Comparison of ENCODE assay signal across 12 mouse cellular contexts in genomic region chr19:47255919-47256318, GRCm38 (mm10).
"Had no signal": no experiment of that assay in that cellular context is flagged by ENCODE, and none has a peak within 500 bp of the region (broad histone marks: within the 10 kb centered on the region; RNA-seq: fewer than 3 reads in every experiment).

No protein-coding gene starts in this region.

- H3K9me3 ChIP-seq: limb, embryonic 13.5 days; midbrain, embryonic 10.5 days had no signal

- H3K4me3 ChIP-seq: layer of hippocampus, adult 2 months; limb, embryonic 13.5 days; midbrain, embryonic 10.5 days had no signal

- DNase-seq: kidney, adult 9 months; kidney, postnatal 10 days; kidney, postnatal 4 days; left cerebral cortex, postnatal 4 days; lung, adult 18-20 months; midbrain, embryonic 14.5 days; right cerebral cortex, postnatal 14 days; thymus, postnatal 36 days had no signal

- H3K36me3 ChIP-seq: limb, embryonic 13.5 days; midbrain, embryonic 10.5 days had no signal

- H3K9ac ChIP-seq: limb, embryonic 13.5 days; liver, embryonic 14.5 days had no signal

- H3K4me2 ChIP-seq: limb, embryonic 13.5 days had no signal

- H3K27ac ChIP-seq: layer of hippocampus, adult 2 months; limb, embryonic 13.5 days; liver, embryonic 14.5 days; midbrain, embryonic 10.5 days had no signal
